Mouse (Mus musculus) thymus, postnatal 14 days (tissue): ENCODE results near the gene Tecpr2.

Experiments used
- DNase-seq: peaks from one replicate; pipeline ENCODE4 v3.0.0; 2021

Tecpr2 gene

GRCm38 (mm10) chr12:110949410-110949809 lies 60.3 kb downstream of the Tecpr2 start:
- DNase-seq, result no peak

GRCm38 (mm10) chr12:110950151-110950550 lies 61.1 kb downstream of the Tecpr2 start:
- no peak for DNase-seq

- DNase-seq, result no peak
Measured at GRCm38 (mm10) chr12:110951236-110951635, 62.2 kb downstream of the Tecpr2 start.

- no peak for DNase-seq
Measured at GRCm38 (mm10) chr12:110952628-110953385, 63.7 kb downstream of the Tecpr2 start.

GRCm38 (mm10) chr12:110953443-110953842 lies 64.4 kb downstream of the Tecpr2 start:
- DNase-seq, result no peak

GRCm38 (mm10) chr12:110953900-110954299 lies 64.8 kb downstream of the Tecpr2 start:
- no peak for DNase-seq

GRCm38 (mm10) chr12:110954351-110954991 lies 65.4 kb downstream of the Tecpr2 start:
- DNase-seq, result no peak

GRCm38 (mm10) chr12:110961973-110962372 lies 72.9 kb downstream of the Tecpr2 start:
- DNase-seq, result no peak

GRCm38 (mm10) chr12:110965500-110965899 lies 76.4 kb downstream of the Tecpr2 start:
- DNase-seq, result no peak

- no peak for DNase-seq
Measured at GRCm38 (mm10) chr12:110966079-110966478, 77.0 kb downstream of the Tecpr2 start.

GRCm38 (mm10) chr12:110967146-110967545 lies 78.1 kb downstream of the Tecpr2 start:
- no peak for DNase-seq

GRCm38 (mm10) chr12:110970408-110970807 lies 81.3 kb downstream of the Tecpr2 start:
- DNase-seq, result no peak

- no peak for DNase-seq
Measured at GRCm38 (mm10) chr12:110971972-110972371, 82.9 kb downstream of the Tecpr2 start.

GRCm38 (mm10) chr12:110973829-110974228 lies 84.8 kb downstream of the Tecpr2 start:
- DNase-seq, result no peak

GRCm38 (mm10) chr12:110974295-110974694 lies 85.2 kb downstream of the Tecpr2 start:
- no peak for DNase-seq

- DNase-seq, result no peak
Measured at GRCm38 (mm10) chr12:110974726-110975125, 85.7 kb downstream of the Tecpr2 start.

- no peak for DNase-seq
Measured at GRCm38 (mm10) chr12:110975385-110975784, 86.3 kb downstream of the Tecpr2 start.

GRCm38 (mm10) chr12:110975838-110976468 lies 86.9 kb downstream of the Tecpr2 start:
- no peak for DNase-seq

GRCm38 (mm10) chr12:110976589-110977344 lies 87.7 kb downstream of the Tecpr2 start:
- no peak for DNase-seq

GRCm38 (mm10) chr12:110977345-110977733 lies 88.3 kb downstream of the Tecpr2 start:
- no peak for DNase-seq

- DNase-seq, result no peak
Measured at GRCm38 (mm10) chr12:110977896-110978606, 89.0 kb downstream of the Tecpr2 start.

GRCm38 (mm10) chr12:110978607-110979406 lies 89.7 kb downstream of the Tecpr2 start, which contains the start of gene Ankrd9:
Gene Ankrd9, minus strand, starts transcription at chr12:110979040.
- DNase-seq, result peak; percentile 99
